Mouse (Mus musculus) layer of hippocampus, adult 9-11 months (tissue): Measurements from ENCODE around the gene Mrpl47.
"Not testable (repeated sequence)": the region's sequence is repeated elsewhere in the genome, so short reads cannot be mapped to it uniquely, and the experiment has no call there.

Experiments
- DNase-seq: peaks from one replicate; pipeline ENCODE4 v3.0.0; 2022

The Mrpl47 gene

DNA sequence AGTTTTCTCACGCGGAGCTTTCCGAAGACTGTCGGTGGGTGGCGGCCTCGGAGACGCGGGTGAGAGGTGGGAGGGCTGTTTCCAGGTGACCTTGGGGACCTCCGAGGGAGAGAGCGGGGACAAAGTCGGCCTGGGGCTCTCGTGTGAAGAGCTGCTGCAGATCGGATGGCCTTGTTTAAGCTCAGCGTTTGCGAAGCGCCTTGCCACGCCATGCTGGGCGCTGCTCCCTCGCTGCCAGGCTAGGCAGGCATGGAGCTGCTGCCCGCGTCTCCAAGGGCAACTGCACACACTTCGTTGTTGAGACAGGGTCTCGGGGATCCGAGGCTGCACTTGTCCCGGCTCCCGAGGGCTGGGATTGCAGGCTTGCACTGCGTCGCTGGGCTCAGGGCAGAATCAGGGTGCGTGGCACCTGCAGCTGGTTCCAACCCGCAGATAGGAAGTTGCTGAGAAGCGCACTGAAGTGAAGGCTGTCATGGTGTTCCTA is at the start of gene Mrpl47:
Gene Mrpl47, minus strand, starts transcription at position 434 of the 484 bp plus-strand sequence.
- DNase-seq, result no peak

DNA sequence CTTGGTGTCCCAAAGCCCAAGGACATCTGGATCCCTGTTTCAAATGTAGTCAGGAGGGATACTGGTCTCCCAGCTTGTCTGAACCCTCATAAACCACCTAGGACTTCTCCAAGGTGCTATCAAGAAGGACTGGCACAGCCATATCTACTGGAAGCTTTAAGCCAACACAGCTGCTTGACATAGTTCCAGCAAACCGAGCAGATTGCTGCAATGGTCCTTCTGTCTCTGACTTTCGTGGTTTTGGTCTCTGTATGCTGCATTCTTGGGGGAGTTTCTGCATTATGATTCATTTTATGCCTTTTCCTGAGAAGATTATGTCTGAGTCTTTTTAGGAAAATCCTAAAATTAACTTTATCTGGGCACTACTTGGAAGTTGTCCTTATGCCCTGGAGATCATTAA is 33.4 kb upstream of the Mrpl47 start:
- DNase-seq, result no peak

DNA sequence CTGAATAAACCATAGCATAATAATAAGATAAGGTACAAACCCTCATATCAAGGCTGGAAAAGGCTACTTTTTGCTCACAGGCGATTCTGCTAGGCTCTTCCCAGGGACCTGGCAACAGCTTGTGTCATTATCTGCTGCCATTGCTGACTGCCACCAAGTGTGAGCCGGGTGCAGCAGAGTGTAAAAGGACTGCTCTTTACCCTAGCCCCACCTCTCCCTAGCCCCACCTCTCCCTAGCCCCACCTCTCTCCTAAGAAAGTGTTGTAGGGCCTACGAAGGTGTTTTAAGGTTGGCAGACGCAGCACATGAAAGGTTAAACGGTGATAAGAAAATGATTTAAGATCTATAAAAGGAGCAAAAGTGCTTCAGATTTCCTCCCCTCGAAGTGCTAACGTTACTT is 26.5 kb upstream of the Mrpl47 start:
- DNase-seq, result no peak

DNA sequence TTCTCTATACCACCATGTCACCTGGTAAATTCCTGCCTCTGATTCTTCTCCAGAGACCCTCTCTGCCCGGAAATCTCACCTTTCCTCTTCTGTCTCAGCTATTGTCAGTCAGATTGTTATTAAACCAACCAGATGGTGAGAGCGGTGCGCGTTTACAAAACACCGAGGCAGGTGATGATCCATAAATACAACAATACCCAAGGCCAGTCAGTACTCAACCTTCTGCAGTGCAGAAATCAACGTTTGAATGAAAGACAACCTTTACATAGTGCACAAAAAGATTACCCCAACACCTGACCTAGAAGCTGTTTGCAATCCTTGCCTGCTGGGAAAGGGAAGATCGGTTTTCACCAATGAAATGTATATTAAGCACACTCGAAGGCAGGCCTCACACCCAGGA is 25.6 kb upstream of the Mrpl47 start:
- DNase-seq, result no peak

DNA sequence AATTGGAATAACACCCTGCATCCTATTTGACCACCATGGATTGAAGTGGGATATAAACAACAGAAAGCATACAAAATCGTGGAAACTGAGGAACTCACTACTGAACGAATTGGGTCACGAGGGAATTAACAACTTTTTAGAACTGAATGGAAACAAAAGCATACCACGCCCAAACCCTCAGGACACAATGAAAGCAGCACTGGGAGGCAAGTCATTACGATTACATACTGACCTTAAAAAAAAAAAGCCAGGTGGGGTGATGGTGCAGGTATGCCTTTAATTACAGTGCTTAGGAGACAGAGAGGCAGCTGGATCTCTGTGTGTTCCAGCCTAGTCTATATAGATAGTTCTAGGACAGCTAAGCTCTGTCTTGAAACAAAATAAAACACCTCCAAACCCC is 21.8 kb upstream of the Mrpl47 start:
- no peak for DNase-seq

DNA sequence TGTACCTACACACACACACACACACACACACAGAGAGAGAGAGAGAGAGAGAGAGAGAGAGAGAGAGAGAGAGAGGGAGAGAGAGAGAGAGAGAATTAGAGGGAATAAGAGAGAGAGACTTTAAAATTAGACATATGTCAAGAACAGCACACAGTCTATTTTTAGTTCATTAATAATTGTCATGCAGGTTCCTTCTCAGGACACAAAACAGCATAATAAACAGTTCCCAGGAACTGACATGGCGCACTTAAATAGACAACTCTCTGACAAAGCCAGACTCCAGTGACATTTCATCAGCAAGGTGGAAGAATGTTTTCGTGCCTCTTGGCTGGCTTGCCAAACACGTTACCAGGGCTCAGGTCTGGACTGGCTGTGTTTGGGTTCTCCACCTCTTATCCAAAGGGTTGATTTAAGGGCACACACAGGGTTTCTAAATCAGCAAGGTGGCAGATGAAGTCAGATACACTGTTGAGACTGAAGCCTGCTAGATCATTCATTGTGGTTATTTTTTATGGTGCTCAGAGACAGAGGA is 17.0 kb upstream of the Mrpl47 start:
- no peak for DNase-seq

DNA sequence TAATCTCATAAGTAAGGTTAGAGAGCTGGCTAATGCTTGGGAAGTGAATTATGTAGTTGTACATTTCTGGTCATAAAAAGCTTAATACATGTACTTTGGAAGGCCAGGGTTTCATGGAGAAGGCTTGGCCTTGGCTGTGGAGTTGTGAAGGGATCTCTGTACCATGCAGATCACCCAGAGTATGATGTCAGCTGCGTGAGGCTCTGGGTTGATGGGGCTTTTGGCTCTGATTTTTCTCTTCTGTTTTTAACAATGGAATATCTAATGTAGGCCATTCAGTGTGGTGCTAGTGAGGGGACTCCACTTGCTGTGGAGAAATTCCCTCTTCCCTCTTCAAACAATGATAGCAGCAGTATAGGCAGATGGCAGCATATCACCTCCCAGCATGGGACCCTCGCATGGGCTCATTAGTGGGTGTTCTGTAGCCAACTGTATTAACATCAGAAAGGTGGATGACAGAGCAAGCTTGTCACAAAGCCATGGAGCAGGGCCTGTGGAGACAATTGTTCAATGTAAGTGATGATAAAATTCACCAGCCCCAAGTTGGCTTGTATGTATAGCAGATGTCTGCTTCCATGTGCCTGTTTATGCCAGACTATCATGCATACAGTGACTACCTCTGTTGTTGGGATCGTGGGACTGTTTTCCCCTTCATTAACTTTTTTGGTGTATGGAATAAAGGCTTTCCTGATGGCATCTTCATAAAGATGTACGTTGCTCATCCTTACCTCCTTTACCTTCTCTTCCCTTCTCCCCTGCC is 12.6 kb upstream of the Mrpl47 start:
- no peak for DNase-seq

DNA sequence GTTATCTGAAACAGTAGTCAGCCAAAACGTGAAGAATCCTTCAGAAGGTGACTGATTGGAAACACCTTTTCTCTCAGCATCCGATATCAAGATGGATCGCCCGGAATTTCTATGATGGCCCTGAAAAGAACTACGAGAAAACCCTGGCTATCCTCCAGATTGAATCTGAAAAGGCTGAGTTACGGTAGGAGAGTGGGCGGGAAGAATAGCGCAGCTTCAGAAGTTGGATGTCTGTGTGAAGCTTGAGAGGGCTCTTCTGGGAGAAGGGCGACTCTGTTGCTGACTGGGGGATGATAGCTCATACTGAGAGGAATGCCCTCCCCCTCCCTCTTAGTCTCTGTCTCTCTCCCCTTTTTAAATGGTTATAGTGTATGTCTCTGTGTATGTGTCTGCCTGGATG is 11.0 kb upstream of the Mrpl47 start:
- no peak for DNase-seq

DNA sequence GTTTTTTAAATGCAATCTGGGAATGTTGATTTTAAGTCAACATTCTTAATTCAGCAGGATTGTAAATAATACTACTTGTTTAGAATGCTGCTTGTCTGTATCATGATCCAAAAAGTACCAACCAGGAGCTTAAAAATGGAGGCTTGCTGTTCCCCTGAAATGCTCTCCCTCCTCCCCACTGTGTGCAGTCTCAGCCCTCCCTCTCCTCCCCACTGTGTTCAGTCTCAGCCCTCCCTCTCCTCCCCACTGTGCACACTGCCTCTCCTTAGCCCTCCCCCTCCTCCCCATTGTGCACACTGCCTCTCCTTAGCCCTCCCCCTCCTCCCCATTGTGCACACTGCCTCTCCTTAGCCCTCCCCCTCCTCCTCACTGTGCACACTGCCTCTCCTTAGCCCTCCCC is 8.0 kb upstream of the Mrpl47 start:
- DNase-seq, result not testable (repeated sequence)

DNA sequence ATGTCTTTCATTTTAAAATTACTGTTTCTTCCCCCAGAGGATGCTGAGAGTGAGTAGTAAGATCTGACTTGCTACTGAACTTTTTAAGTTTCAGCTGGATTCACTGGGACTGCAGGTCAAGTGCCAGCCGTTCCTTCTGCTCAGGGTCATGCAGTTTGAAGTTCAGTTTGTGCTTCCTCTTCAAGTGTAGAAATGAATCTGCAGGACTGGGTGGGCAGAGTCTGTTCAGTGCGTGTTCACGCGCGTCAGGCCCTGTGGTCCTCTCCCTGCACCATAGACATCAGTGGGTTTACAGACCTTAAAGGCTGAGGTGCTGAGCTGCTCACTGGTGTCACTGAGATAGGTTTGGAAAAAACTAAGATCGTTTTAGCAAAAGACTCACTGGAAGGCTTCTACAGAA is 7.6 kb upstream of the Mrpl47 start:
- DNase-seq, result no peak

DNA sequence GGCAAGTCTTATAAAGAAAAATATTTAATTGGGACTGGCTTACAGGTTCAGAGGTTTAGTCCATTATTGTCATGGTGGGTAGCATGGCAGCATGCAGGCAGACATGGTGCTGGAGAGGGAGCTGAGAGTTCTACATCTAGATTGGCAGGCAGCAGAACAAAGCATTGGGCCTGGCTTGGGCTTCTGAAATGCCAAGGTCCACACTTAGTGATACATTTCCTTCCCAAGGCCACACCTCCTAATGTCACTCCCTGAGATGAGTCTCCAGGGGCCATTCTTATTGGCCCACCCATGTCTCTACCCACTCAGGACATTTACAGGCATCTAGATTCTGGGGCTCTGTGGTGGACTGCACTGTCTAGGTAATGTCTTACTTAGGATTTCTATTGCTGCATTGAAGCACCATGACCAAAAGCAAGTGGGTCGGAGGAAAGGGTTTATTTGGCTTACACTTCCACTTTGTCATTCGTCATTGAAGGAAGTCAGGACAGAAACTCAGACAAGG is 4.9 kb upstream of the Mrpl47 start:
- no peak for DNase-seq

DNA sequence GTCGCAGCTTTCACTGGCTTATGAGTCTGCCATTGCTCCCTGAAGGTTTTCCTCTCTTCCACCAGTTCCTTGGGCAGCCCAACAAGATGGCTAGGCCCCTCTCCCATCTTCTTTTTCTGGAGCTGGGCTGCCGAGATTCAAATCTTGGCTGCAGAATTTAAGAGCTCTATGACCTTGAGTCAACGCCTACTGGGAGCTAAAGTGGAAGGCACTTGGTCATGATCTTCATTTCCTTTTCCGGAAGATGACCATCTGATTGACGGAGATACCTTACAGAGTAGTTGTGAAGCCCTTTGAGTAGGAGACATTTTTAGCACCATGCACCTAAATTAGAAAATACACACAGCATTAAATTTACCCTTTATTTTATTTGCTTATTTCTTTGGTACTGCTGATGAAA is 1.1 kb upstream of the Mrpl47 start:
- DNase-seq, result no peak

DNA sequence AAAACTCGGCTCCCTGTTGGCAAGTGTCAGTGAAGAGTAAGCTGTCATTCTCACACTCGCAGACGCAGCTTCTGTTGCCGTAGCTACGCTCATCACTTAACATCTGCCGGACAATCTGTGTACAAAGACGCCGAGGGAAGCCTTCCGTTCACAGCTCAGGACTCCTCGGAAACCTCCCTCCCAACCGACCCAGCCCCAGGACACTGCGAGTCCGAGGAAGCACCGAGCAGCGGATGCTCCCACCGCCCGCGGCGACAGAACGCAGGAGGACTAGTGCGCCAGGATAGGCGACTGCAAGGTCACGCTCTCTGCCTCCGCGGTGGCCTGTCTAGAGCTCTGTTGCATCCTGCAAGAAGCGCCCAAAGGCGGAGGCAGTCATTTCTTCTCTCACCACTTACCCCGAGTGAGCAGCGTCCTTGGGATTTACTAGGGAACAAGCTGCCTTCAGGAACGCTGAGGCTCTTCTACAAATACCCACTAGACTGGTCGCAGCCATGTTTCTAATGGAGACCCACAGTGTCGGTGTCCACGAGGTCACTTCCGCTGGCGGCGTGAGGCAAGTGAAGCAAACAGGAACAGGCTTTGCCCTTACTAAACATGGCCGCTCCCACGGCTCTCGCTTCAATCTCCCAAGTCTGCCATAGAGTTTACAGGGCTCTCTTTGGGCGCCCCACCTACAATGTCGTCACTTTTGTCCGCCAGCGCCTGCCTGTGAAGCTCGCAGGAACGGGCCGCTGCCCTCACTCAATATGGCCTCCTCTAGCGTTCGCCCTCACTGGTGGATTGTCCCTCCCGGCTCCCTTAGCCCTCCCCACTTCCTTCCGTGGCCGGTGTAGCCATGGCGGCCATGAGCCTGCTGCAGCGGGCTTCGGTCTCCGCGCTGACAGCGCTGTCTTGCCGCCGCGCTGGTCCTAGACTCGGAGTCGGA is 897 bp downstream of the Mrpl47 start, which contains the start of gene Ndufb5:
Gene Ndufb5, plus strand, starts transcription at position 747 of the 928 bp plus-strand sequence.
- peak; percentile 99 for DNase-seq

DNA sequence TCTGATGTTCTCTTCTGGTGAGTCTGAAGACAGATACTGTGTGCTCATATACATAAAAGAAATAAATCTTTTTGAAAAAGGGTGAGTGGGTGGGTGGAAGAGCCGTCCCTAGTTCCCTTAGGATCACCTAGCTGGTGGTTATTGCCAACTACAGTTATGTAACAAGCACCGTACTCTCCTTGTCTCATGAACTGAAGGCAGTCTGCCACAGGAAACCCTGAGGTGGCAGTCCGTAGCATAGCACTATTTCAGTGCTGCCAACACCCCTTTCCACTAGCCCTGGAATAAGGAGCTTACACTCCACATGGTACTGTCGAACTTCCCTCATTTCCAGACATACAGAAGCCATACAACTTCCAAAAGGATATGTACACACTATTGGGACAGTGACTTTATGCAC is 9.5 kb downstream of the Mrpl47 start:
- no peak for DNase-seq

DNA sequence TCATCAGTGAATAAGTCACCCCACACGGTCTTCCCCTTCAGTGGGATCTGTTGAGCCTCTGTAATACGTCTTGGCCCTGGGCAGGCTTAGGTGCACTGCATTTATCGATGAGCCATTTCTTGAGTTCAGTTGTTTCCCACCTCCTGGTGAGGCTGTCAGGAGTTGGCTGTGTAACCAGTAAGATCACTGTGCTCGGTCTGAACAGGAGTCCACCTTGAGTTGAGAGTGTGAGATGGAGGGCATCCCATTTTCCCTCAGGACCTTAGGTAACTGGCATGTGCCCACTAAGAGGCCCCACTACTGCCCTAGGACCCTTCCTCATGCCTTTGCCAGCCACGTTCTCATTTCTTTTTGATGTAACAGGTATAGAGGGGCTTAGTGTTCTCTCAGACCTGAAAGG is 11.5 kb downstream of the Mrpl47 start:
- DNase-seq, result no peak

DNA sequence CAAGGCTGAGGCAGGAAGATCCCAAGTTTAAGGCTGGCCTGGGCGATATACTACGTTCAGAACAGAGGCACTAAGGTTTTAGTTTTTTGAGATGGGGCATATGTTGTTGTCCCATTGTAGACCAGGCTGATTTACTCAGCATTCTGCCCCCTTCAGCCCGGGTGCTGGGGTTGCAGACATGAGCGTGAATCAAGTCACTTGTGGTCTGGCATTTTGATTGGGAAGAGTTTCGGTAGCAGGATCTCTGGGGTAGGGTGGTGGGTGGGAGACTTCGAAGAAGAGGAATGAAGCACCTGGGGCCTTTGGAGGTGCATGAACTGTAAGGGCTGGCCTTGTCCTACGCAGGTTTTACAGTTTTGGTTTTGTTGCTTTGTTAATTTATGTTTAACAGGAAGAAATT is 13.2 kb downstream of the Mrpl47 start:
- no peak for DNase-seq

DNA sequence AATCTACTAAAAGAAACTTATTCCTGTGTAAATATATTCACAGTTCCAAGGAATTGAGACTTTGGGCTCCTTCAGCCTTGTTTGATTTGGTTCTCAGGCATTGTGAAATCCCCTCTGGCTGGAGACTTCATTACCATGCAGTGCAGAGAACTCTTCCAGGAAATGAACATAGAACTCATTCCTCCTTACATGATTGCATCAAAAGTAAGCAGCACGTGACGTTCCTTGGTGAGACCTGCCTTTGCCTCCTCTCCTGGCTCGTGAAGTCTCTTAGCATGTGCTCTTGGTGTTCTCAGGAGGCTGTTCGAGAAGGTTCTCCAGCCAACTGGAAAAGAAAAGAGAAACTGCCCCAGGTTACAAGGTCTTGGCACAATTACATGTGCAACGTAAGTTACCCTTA is 19.1 kb downstream of the Mrpl47 start:
- no peak for DNase-seq

DNA sequence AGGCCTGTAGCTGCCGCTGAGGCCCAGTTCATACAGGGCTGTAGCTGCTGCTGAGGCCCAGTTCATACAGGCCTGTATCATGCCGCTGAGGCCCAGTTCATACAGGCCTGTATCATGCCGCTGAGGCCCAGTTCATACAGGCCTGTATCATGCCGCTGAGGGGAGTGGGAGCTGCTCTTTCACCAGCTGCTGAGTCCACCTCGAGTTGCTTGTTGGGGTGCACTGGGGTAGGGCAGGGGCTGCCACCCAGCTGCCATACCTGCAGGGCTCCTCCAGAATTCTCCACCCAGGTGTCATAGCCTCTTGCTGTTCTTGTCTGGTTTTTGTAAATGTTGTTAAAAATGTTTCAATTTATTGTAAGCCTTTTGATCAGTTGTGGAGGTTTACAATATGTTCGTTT is 20.0 kb downstream of the Mrpl47 start:
- DNase-seq, result not testable (repeated sequence)

DNA sequence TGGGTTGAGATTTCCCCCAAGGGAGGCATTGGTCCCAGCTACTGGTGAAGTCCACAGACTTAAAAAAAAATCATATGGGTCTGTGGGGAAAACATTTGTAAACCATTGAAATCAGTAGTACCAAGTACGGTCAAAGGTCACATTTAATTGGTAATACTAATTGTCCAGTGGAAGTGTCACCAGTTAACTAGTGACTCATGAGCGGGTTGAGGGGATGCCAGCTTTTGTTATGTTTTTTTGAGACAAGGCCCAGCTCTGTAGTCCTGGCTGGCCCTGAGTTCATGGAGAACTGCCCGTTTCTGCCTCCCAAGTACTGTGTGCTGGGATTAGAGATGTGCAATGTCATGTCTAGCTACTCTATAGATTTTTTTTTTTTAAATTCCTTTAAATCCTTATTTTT is 23.7 kb downstream of the Mrpl47 start:
- no peak for DNase-seq

DNA sequence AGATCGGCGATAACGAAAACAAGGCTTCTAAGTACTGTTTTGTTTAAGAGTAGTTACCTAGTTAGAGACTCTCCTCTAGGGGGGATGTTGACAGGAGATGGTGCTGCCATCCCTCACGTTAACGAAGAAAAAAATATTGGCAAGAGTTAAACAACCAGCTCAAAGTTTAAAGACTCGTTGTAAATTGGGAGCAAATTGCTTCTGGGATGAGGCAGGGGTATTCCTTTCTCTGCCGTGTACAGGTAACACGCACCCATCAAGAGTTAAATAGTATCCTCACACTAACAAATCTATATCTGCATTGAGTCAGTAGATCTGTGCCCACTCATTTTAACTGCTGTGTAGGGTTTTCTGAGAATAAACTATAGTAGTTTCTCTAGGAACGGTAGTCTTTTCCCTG is 28.0 kb downstream of the Mrpl47 start:
- DNase-seq, result no peak

DNA sequence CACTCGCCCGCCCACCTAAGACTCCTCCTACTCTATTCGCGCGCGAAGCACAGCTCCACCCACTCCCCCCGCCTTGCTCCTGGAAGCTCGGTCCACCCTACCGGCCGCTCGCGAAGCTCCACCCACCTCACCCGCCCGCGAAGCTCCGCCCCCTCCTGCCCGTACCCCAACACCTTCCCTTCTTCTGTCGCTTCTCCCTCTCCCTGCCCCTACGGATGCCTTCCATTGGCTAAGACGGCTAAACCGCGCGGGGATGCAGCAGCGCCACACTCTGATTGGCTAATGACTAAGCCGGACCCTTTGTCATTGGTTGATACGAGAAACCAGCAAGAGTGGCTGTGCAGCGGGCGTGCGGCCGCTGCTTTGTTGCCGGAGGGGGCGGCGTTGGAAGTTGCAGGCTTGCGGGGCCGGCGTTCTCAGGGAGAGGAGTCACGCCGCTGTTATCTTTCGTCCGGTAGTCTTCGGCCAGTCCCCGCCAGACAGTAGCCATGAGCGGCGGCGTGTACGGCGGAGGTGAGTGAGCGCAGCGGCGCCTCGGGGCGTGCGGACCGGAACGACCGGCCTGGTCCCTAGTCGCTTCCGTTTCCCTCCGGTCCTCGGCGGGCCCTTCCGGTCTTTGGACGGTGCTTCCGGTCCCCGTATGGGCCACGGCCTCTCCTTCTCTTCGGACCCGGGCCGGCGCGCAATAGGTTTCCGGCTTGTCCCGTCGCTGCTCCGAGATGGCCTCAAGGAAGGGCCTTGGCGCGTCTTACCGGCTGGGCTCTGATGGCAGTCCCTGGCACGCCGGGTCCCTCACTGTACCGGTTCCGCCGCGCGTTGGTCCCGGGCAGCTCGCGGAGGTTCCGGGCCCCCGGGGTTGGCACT is 28.8 kb downstream of the Mrpl47 start:
- DNase-seq, result peak; percentile 99

DNA sequence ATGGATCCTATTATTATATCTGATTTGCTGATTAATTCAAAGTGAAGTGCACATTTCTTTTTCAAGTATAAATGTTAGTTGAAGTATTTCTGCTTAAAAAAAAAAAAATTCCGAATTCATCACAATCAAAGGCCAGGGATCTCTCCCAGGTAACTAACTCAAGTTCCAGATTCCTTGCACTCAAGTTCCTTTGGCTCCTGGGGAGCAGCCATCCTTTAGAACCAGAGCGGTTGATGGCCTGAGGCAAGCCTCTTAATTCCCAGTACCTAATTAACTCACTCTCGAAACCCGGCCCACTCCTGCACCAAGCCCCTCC is 29.4 kb downstream of the Mrpl47 start:
- no peak for DNase-seq
